Mouse (Mus musculus) lung, adult 18-20 months (tissue): ENCODE data around the gene Tns3.

Experiments used
- DNase-seq, 2 experiments: peaks; one replicate each; pipeline ENCODE4 v3.0.0; 2022; ENCODE audit warnings: mixed read lengths in 2 of 2

Gene Tns3

GRCm38 (mm10) chr11:8610456-8610855 lies 53.9 kb downstream of the Tns3 start:
- DNase-seq, result no peak

GRCm38 (mm10) chr11:8609873-8610272 lies 54.5 kb downstream of the Tns3 start:
- no peak for DNase-seq

DNA sequence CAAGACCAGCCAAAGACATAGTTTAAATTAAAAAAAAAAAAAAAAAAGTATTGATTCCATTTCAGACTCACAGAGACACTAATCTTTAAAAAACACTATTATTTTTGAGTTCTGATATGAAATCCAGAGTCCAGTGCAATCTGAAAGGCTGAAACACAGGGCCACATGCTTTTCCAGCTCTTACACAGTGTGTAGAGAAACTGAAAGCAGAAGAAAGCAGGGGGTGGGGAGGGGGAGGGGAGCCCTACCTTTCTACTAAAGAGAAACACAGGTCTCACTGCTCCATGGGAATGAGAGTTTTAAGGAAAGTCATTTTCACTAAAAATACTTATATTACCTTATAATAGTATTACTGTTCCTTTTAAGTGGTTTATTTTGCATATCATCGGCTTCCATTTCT lies 57.2 kb downstream of the Tns3 start:
- DNase-seq, result no peak

GRCm38 (mm10) chr11:8604789-8605569 lies 59.4 kb downstream of the Tns3 start:
- no peak for DNase-seq

- DNase-seq, result no peak
Observed at GRCm38 (mm10) chr11:8602606-8603005, 61.7 kb downstream of the Tns3 start.

- DNase-seq, result no peak
Observed at GRCm38 (mm10) chr11:8601411-8601821, 62.9 kb downstream of the Tns3 start.

GRCm38 (mm10) chr11:8595642-8596041 lies 68.7 kb downstream of the Tns3 start:
- DNase-seq, result no peak

DNA sequence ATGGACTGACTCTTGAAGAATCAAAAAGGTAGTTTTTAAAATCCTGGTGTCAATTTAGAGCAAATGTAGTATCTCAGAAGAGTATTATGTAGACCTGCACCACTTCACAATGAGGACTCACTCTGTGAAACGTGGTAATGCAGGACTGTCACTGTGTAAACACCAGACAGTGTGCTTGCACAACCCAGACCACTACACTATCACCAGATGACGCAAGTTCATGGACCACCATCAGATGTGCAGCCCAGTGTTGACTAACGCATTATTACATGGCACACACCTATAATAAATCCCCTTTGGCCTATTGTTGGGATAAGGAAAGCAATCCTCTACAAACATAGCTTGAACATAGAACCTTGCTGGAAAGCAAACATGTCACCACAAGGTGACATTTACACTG lies 71.2 kb downstream of the Tns3 start:
- DNase-seq, result no peak

DNA sequence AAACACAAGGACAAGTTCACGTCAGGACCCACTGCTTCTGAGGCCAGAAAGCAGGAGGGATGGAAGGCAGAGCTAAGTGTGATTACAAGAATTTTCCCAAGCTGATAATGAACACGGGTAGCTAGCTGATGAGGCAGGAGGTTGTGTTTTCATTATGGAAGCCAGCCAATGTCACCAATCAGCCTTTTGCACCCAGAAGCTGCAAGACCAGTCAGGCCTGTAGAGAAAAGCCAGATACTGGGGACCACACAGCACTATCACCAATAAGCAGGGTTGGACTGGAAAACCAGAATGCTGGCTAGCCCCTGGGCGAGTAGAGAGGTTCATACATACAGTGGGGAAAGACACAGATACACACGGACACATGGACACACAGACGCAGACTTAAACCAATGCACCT lies 73.1 kb downstream of the Tns3 start:
- peak in 1 of 2 experiments; percentile 53 for DNase-seq

- DNase-seq, result peak; percentile 66 to 70
Observed at GRCm38 (mm10) chr11:8589226-8589905, 75.0 kb downstream of the Tns3 start.

DNA sequence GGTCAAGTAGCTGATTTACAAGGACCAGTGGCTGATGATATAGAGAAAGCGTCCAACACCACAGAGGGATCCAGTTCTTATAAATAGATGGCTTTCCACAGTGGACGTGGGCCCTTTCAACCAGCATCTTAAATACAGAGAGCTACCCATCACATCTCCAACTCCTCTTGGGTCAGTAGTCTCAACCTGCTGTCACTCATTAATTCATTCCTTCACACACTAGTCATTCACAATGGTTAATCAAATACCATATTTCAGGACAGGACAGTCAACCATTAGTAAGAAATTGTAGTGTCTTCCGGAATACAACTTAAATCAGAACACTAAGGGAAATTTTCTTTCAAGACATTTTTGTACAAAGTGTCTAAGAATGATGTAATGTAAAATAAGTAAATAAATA lies 76.4 kb downstream of the Tns3 start:
- DNase-seq, result no peak

DNA sequence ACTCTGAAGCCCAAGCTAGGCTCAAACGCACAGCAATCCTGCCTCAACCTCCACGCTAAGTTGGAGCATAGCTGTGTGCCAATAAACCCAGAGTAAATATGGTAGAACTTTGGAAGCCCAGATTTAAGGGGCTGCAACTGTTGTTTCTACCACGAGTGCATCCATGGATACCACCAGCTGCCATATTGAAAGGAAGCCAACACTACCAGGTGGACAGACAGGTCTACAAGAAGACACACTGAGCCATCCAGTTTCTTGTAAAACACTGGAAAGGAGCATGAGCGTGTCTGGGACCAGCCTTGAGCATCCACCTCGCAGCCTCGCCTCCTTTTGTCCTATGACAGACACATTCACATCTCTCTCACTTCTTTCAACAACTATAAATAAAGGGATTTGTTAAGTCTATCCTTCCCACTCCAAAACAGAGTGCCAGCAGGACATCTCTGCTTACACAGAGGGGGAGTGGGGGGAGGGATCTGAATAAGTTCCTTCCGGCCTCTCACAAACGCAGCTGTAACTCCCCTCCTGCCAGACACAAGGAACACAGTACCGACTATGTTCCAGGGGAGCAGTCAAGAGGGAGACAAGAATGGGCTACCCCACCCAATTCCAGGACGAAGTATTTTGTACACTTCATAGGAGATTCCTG lies 77.2 kb downstream of the Tns3 start:
- DNase-seq, result no peak

DNA sequence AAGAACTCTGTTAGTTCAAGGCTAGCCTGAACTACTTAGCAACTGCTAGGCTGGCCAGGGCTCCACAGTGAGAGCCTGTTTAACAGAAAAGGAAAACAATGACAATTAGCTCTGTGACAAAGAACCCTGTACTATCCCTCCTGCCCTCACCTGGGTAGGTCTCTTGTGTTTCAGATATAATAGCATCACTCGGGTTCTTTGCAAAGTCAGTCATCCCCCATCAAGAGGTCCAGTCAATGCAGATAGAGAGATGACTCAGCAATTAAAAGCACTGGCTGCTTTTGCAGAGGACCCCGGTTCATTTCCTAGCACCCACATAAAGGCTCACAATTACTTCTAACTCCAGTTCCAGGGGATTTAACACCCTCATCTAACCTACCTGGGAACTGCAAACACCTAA lies 78.0 kb downstream of the Tns3 start:
- no peak for DNase-seq

DNA sequence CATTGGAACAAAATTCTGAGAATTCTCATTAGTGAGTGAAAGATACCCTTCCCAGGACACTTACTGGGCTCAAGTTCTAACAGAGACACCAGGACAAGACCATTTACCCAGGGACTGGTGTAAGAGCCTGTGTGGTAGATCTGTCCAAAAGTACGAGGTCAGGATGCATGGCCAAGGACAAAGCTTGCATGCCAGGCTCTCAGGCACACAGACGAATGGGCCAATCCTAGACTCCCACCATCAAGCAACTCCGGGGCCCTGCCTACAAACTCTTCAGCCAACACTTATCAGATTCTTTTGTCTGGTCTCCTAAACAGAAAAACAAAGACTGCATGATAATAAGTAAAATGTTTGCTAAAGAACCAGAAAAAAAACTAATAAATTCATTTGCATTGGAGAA lies 78.6 kb downstream of the Tns3 start:
- no peak for DNase-seq

DNA sequence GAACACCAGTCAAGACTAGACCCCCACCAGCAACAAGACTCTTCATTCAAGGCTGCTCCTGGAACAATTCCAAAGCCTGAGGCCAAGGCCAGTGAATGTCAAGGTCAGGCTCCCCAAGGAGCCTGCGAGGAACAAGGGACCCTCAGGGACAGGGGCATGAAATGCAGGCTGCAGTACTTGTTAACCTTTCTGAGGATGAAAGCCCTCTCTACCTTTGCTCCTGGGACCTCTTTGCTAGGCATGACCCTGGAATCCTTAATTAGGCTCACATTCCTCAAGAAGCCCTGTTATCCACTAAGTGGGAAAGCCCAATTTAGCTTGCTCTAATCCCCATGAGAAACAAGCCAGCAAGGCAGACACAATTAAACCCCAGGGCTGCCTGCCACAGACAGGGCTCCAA lies 79.4 kb downstream of the Tns3 start:
- DNase-seq, result no peak

DNA sequence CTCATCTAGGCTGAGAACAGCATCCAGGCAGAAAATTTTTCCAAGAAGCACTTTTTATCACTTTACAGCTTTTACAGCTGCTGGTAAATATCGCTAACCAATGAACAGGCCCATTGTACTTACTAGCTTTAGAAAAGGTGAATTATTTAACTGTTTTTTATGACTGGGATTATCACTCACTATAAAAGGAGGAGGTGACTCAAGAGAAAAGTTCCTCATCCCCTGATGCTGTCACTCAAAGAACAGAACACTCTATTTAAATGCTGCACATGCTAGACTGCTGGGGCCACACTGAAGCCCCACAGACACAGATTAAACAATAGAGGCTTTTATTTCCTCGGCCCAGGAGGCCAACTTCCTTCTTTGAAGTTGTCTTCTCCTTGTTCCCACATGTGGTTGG lies 80.0 kb downstream of the Tns3 start:
- no peak for DNase-seq

DNA sequence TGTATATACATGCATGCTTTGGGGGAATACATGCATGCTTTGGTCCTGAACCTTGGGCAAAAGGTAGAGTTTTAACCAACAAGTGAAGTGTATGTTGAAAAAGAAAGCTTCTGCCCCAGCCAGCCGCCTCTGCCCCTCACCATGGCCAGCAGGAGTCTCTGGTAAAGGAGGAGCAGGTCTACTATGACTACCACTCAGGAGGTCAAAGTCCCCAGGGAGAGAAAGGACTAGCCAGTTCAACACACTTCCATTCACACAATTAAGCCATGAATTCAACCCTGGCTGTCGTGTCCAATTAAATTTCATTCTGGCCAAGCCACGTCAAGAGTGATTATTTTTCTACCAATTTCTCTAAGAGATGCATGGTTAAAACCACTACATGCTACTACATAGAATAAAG lies 81.2 kb downstream of the Tns3 start:
- DNase-seq, result no peak

DNA sequence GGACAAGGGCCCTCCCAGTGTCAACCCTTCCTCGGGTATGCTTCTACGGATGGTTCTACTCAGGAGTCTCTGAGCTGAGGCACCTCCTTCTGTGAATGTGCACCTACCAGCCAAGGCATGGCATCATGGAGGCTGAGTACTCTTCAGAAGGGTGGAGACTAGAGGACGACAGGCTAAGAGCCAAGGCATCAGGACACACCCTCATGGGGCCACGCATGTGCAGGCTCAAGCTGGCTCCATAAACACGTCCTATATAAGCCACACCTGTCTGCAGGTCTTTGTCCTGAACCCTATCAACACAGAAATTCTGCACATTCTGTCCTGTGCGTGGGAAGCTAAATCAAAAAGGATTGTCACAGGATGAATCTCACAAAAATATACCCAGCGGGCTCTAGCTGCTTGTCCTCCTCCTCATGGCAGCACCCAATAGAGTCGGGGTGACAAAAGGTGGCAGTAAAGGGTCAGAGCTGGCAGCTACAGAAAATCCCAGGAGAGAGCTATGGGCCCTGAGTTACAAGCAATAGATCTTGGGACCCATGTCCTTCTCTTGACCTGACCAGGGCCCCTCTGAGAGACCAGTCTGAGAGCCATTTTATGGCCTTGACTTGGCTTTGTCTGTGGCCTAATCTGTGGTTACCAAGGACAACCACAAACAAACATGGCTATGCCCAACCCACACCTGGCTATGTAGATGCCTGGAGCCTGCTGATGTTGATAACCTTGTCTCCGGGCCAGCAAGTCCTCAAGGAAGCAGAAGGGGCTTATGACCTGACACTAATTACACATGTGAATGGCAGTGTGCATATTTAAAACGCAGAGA lies 82.0 kb downstream of the Tns3 start:
- DNase-seq, result peak; percentile 61 to 75

DNA sequence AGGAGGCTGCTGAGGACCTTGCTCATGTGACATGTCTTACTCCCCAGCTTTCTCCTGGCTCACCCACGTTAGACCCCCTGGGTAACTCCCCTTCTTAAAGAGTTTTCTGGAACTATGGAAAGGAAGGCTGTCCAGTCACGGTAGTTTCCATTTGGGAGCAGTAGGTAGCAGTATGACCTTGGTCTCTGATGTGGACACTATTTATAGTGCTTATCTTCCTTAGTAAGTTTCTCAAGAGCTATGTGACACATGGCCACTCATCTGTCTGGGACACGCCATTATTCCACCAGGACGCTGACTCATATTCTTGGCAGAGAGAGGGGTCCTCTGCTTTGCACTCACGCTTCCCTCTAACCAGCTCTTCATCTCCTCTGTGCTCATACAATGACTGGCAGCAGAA lies 84.5 kb downstream of the Tns3 start:
- DNase-seq, result peak; percentile 48 to 63

DNA sequence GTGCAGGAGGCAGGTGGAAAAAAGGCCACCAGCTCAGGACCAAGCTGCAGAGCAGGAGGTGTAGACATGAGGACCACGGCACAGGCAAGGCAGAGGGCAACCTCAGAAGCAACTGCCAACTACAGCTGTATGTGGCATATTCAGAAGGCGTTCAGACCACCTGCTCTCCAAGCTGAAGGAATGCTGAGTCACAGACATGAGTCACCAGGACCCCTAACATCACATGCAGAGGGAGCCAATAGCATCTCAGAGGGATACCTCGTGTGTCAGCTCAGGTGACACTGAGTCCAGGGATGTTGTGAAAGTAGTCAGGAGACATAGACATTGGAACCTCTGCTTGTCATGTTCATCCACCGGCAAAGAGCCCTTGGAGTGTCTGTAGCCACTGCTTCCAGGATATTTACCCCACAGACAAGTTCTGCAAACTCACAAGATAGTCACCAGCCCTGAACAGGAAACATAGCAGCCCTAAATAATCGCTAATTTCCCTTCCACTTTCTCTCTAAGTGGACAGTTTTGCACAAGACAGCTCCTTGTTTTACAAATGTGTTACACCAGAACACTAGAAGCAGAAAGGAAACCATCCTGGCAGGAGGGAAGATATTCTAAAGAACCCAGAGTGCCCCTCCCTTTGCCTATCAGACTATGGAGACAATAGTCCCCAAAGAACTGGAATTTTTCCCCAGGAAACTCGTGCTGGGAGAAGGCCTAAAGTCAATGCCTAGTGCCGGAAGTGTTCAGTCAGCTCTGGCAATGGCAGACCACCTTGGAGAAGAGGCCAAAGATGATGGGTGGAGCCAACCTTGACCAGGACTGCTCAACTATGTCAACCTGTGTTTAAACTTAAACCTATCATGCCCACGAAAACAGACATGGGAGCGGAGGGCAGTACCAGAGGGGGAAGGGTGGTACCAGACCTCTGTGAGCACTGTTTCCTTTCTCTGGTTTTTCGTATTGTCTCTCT lies 88.8 kb downstream of the Tns3 start:
- no peak for DNase-seq

GRCm38 (mm10) chr11:8574562-8574961 lies 89.8 kb downstream of the Tns3 start:
- DNase-seq, result no peak

GRCm38 (mm10) chr11:8572762-8573161 lies 91.6 kb downstream of the Tns3 start:
- no peak for DNase-seq
